Mouse (Mus musculus) forebrain, embryonic 16.5 days (tissue): ENCODE measurements around the gene Cend1. TPM values are rescaled to one million over a fixed set of nuclear protein-coding genes. Genes with fewer than 3 reads are reported as not detected.
A peak's percentile ranks its signal among the peaks of the same experiment; 100 is the strongest.

ENCODE experiments used
- ATAC-seq: fragments of 200-750 bp; cut with Nextera tagmentation; 2 replicates; pipeline ENCODE4 v1.8.0; 2017; ENCODE audit warnings: mild to moderate bottlenecking, moderate library complexity
- H3K27ac ChIP-seq: fragments of 300-500 bp; sonication (generic); 2 replicates; pipeline ENCODE4 v1.5.1; 2014; ENCODE audit warnings: low read length, control low read depth
- H3K27me3 ChIP-seq: fragments of 300-500 bp; sonication (generic); replicated peaks from 2 replicates; pipeline ENCODE4 v1.6.1; 2014; ENCODE audit warnings: low read length; ENCODE audit not compliant: control insufficient read depth, insufficient read depth
- H3K36me3 ChIP-seq: fragments of 300-500 bp; sonication (generic); 2 replicates; pipeline ENCODE4 v1.6.1; 2014; ENCODE audit not compliant: control insufficient read depth, insufficient read depth
- H3K4me1 ChIP-seq: fragments of 300-500 bp; sonication (generic); replicated peaks from 2 replicates; pipeline ENCODE4 v1.6.1; 2014; ENCODE audit warnings: low read length; ENCODE audit not compliant: control insufficient read depth, insufficient read depth
- H3K4me2 ChIP-seq: fragments of 300-500 bp; sonication (generic); 2 replicates; pipeline ENCODE4 v1.6.1; 2014; ENCODE audit warnings: mild to moderate bottlenecking, low read length, control low read depth
- H3K4me3 ChIP-seq: fragments of 300-500 bp; sonication (generic); replicated peaks from 2 replicates; pipeline ENCODE4 v1.5.1; 2014; ENCODE audit warnings: mild to moderate bottlenecking, low read length, control low read depth
- H3K9ac ChIP-seq: fragments of 300-500 bp; sonication (generic); replicated peaks from 2 replicates; pipeline ENCODE4 v1.6.1; 2014; ENCODE audit warnings: low read depth, low read length, control low read depth
- H3K9me3 ChIP-seq: fragments of 300-500 bp; sonication (generic); 2 replicates; pipeline ENCODE4 v1.6.1; 2016; ENCODE audit warnings: low read length; ENCODE audit not compliant: control insufficient read depth
- WGBS: fragments of 180-500 bp; shearing (Covaris S2); extraction: QIAGEN DNeasy Blood & Tissue Kit; methylation state at CpG from one replicate; pipeline ENCODE4 v1.1.7; 2014; 5-methylcytosine and 5-hydroxymethylcytosine counted together
- polyA plus RNA-seq: library from polyadenylated mRNA; unstranded; fragments of >200 nt; fragmentation: Nextera tagmentation; extraction: Ambion mirVana; gene quantifications from 2 replicates; pipeline ENCODE4 v1.2.1, GENCODE M21; 2015

Gene Cend1
- polyA plus RNA-seq, 1 experiment from 2014 or later: 70.3 TPM

GRCm38 (mm10) chr7:141391625-141392551, 37.4 kb downstream of the Cend1 start, which contains the start of gene Taldo1:
TSS of gene Taldo1 (plus strand) at chr7:141392199.
- H3K27me3 ChIP-seq: no peaks in the 10 kb centered on the region
- peaks cover 4% of the 10 kb centered on the region; the same call in 1 of the 2 replicates for H3K36me3 ChIP-seq
- H3K4me2 ChIP-seq: peak within 1 kb of the TSS; percentile 97
- peak within 1 kb of the TSS; percentile 79 for H3K4me3 ChIP-seq
- peaks cover 13% of the 10 kb centered on the region for H3K4me1 ChIP-seq
- H3K27ac ChIP-seq: peak within 1 kb of the TSS; percentile 76
- H3K9ac ChIP-seq: peak within 1 kb of the TSS; percentile 87
- H3K9me3 ChIP-seq: no peaks in the 10 kb centered on the region
- under 1% methylated on average over 57 of the region's 57 CpGs for WGBS
- peak; percentile 97 for ATAC-seq

GRCm38 (mm10) chr7:141390326-141391259, 38.7 kb downstream of the Cend1 start:
- Histone ChIP-seq H3K27ac (no peak overlapping the region), H3K27me3 (no peaks in the 10 kb centered on the region), H3K9ac (no peak overlapping the region), H3K4me2 (no peak overlapping the region), H3K4me3 (no peak overlapping the region), H3K36me3 (no peaks in the 10 kb centered on the region), H3K9me3 (no peaks in the 10 kb centered on the region), H3K4me1 (peaks cover 13% of the 10 kb centered on the region)
- no peak for ATAC-seq
- 63% methylated on average over 9 of the region's 9 CpGs for WGBS

GRCm38 (mm10) chr7:141388487-141389109, 40.7 kb downstream of the Cend1 start:
- Histone ChIP-seq H3K27me3 (no peaks in the 10 kb centered on the region), H3K4me1 (peaks cover 13% of the 10 kb centered on the region), H3K4me3 (no peak overlapping the region), H3K4me2 (no peak overlapping the region), H3K27ac (no peak overlapping the region), H3K36me3 (no peaks in the 10 kb centered on the region), H3K9me3 (no peaks in the 10 kb centered on the region), H3K9ac (no peak overlapping the region)
- no peak for ATAC-seq
- 66% methylated on average over 3 of the region's 3 CpGs for WGBS

- Histone ChIP-seq H3K27me3 (no peaks in the 10 kb centered on the region), H3K4me1 (peaks cover 10% of the 10 kb centered on the region), H3K27ac (no peak overlapping the region), H3K9me3 (no peaks in the 10 kb centered on the region), H3K9ac (no peak overlapping the region), H3K36me3 (no peaks in the 10 kb centered on the region), H3K4me3 (no peak overlapping the region), H3K4me2 (no peak overlapping the region)
- WGBS: 52% methylated on average over 2 of the region's 2 CpGs
- no peak for ATAC-seq
Observed at GRCm38 (mm10) chr7:141387807-141388486, 41.3 kb downstream of the Cend1 start.

- Histone ChIP-seq H3K36me3 (no peaks in the 10 kb centered on the region), H3K9me3 (no peaks in the 10 kb centered on the region), H3K9ac (no peak overlapping the region), H3K27me3 (no peaks in the 10 kb centered on the region), H3K4me3 (no peak overlapping the region), H3K4me1 (no peaks in the 10 kb centered on the region), H3K4me2 (no peak overlapping the region), H3K27ac (no peak overlapping the region)
- no peak for ATAC-seq
- 75% methylated on average over 4 of the region's 4 CpGs for WGBS
Observed at GRCm38 (mm10) chr7:141381068-141381835, 48.0 kb downstream of the Cend1 start.

GRCm38 (mm10) chr7:141379584-141379983, 49.7 kb downstream of the Cend1 start:
- Histone ChIP-seq H3K27ac (no peak overlapping the region), H3K36me3 (no peaks in the 10 kb centered on the region), H3K27me3 (no peaks in the 10 kb centered on the region), H3K9me3 (no peaks in the 10 kb centered on the region), H3K9ac (no peak overlapping the region), H3K4me2 (no peak overlapping the region), H3K4me1 (no peaks in the 10 kb centered on the region), H3K4me3 (no peak overlapping the region)
- no peak for ATAC-seq
- 69% methylated on average over 4 of the region's 4 CpGs for WGBS
